Mouse (Mus musculus) limb, embryonic 12.5 days (tissue): ENCODE results near the gene Pank2. TPM values are rescaled to one million over a fixed set of nuclear protein-coding genes. Genes with fewer than 3 reads are reported as not detected.
"Not testable (repeated sequence)": the region's sequence is repeated elsewhere in the genome, so short reads cannot be mapped to it uniquely, and the experiment has no call there.

ENCODE experiments used
- ATAC-seq: fragments of 200-750 bp; cut with Nextera tagmentation; 2 replicates; pipeline ENCODE4 v1.8.0; 2017; ENCODE audit warnings: low read depth, moderate TSS enrichment; ENCODE audit not compliant: insufficient number of reproducible peaks, insufficient read depth, low FRiP score, low TSS enrichment
- H3K27ac ChIP-seq: fragments of 300-500 bp; sonication (generic); 2 replicates; pipeline ENCODE4 v1.5.1; 2016; ENCODE audit warnings: mild to moderate bottlenecking, moderate library complexity
- H3K27me3 ChIP-seq: fragments of 300-500 bp; sonication (generic); 2 replicates; pipeline ENCODE4 v1.6.1; 2016; ENCODE audit warnings: mild to moderate bottlenecking, moderate library complexity
- H3K36me3 ChIP-seq: fragments of 300-500 bp; sonication (generic); 2 replicates; pipeline ENCODE4 v1.6.1; 2016; ENCODE audit warnings: mild to moderate bottlenecking, moderate library complexity
- H3K4me1 ChIP-seq: fragments of 300-500 bp; sonication (generic); replicated peaks from 2 replicates; pipeline ENCODE4 v1.6.1; 2016
- H3K4me2 ChIP-seq: fragments of 300-500 bp; sonication (generic); 2 replicates; pipeline ENCODE4 v1.6.1; 2016; ENCODE audit warnings: mild to moderate bottlenecking, moderate library complexity
- H3K4me3 ChIP-seq: fragments of 300-500 bp; sonication (generic); replicated peaks from 2 replicates; pipeline ENCODE4 v1.5.1; 2016; ENCODE audit warnings: mild to moderate bottlenecking
- H3K9ac ChIP-seq: fragments of 300-500 bp; sonication (generic); replicated peaks from 2 replicates; pipeline ENCODE4 v1.6.1; 2016; ENCODE audit warnings: mild to moderate bottlenecking, moderate library complexity
- H3K9me3 ChIP-seq: fragments of 300-500 bp; sonication (generic); 2 replicates; pipeline ENCODE4 v1.6.1; 2016; ENCODE audit warnings: mild to moderate bottlenecking, moderate library complexity
- WGBS: fragments of 180-500 bp; shearing (Covaris S2); methylation state at CpG from one replicate; pipeline ENCODE4 v1.1.7; 2016; 5-methylcytosine and 5-hydroxymethylcytosine counted together
- polyA plus RNA-seq: library from polyadenylated mRNA; unstranded; fragments of >200 nt; fragmentation: Nextera tagmentation; extraction: Ambion mirVana; gene quantifications from 2 replicates; pipeline ENCODE4 v1.2.1, GENCODE M21; 2016

Pank2 gene
- polyA plus RNA-seq, 1 experiment from 2014 or later, result 59.7 TPM

GRCm38 (mm10) chr2:131300485-131300884 lies 38.2 kb downstream of the Pank2 start:
- Histone ChIP-seq H3K36me3 (peaks cover 70% of the 10 kb centered on the region), H3K9ac (no peak overlapping the region), H3K9me3 (no peaks in the 10 kb centered on the region), H3K4me2 (no peak overlapping the region), H3K27ac (no peak overlapping the region), H3K4me1 (0 out of 2 replicates have a peak, but pooled peaks cover 5% of the 10 kb centered on the region), H3K27me3 (no peaks in the 10 kb centered on the region), H3K4me3 (no peak overlapping the region)
- no peak for ATAC-seq
- 77% methylated on average over 2 of the region's 2 CpGs for WGBS

GRCm38 (mm10) chr2:131301635-131302034 lies 39.3 kb downstream of the Pank2 start:
- Histone ChIP-seq H3K4me2 (no peak overlapping the region), H3K9me3 (no peaks in the 10 kb centered on the region), H3K9ac (no peak overlapping the region), H3K27ac (no peak overlapping the region), H3K4me3 (no peak overlapping the region), H3K36me3 (peaks cover 59% of the 10 kb centered on the region), H3K27me3 (no peaks in the 10 kb centered on the region), H3K4me1 (0 out of 2 replicates have a peak, but pooled peaks cover 5% of the 10 kb centered on the region)
- ATAC-seq, result no peak

GRCm38 (mm10) chr2:131304497-131304896 lies 42.2 kb downstream of the Pank2 start:
- peaks cover 2% of the 10 kb centered on the region; the same call in 1 of the 2 replicates for H3K4me1 ChIP-seq
- WGBS, result 84% methylated on average over 9 of the region's 9 CpGs
- H3K4me3 ChIP-seq, result no peak overlapping the region
- H3K9ac ChIP-seq, result no peak overlapping the region
- no peaks in the 10 kb centered on the region for H3K9me3 ChIP-seq
- no peaks in the 10 kb centered on the region for H3K27me3 ChIP-seq
- H3K36me3 ChIP-seq, result peaks cover 38% of the 10 kb centered on the region
- H3K4me2 ChIP-seq, result no peak overlapping the region
- no peak overlapping the region for H3K27ac ChIP-seq
- no peak for ATAC-seq

DNA sequence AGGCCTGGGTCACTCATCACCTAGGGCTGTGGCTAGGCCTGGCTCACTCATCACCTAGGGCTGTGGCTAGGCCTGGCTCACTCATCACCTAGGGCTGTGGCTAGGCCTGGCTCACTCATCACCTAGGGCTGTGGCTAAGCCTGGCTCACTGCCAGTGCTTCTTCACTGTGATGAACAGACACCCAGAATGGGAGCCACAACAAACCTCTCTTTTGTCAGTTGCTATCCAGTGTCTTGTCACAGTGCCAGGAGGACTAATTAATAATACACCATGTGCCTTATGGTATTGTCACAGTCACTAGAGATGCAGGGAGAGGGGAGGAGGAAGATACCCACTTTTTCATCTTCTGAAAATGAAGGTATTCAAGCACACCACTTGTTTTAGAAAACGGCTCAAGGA lies 42.9 kb downstream of the Pank2 start:
- not testable (repeated sequence) for H3K4me2 ChIP-seq, H3K4me1 ChIP-seq, ATAC-seq, H3K9ac ChIP-seq, H3K27me3 ChIP-seq, H3K9me3 ChIP-seq, H3K4me3 ChIP-seq, H3K27ac ChIP-seq
- H3K36me3 ChIP-seq, result peaks cover 34% of the 10 kb centered on the region
- 84% methylated on average over 1 of the region's 1 CpGs for WGBS

DNA sequence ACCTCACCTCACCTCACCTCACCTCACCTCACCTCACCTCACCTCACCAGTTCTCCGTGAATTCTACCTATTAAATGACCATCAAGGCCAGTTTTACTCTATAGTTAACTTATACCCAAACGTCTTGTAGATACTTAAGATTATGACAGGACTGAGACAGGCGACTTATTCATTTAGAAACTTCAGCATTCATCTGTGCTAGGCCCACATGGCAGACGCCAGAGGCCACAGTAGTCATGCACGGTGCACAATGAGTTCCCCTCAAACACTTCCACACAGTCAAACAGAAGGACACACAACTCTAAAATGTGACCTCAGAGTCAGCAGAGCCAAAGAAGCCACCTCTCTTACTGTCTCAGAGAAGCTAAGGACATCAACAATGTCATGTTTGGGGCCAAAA lies 45.1 kb downstream of the Pank2 start:
- H3K4me1 ChIP-seq, result no peaks in the 10 kb centered on the region; the same call in 1 of the 2 replicates
- H3K9ac ChIP-seq, result no peak overlapping the region
- no peak overlapping the region for H3K4me3 ChIP-seq
- H3K36me3 ChIP-seq, result peaks cover 30% of the 10 kb centered on the region
- 87% methylated on average over 5 of the region's 5 CpGs for WGBS
- no peak overlapping the region for H3K27ac ChIP-seq
- no peak for ATAC-seq
- no peaks in the 10 kb centered on the region for H3K27me3 ChIP-seq
- no peak overlapping the region for H3K4me2 ChIP-seq
- H3K9me3 ChIP-seq, result no peaks in the 10 kb centered on the region

- Histone ChIP-seq H3K4me2 (no peak overlapping the region), H3K4me1 (no peaks in the 10 kb centered on the region; the same call in 1 of the 2 replicates), H3K36me3 (peaks cover 26% of the 10 kb centered on the region), H3K27ac (no peak overlapping the region), H3K4me3 (no peak overlapping the region), H3K9me3 (no peaks in the 10 kb centered on the region), H3K9ac (no peak overlapping the region), H3K27me3 (no peaks in the 10 kb centered on the region)
- no peak for ATAC-seq
- WGBS, result 84% methylated on average over 2 of the region's 2 CpGs
Observed at GRCm38 (mm10) chr2:131307822-131308221, 45.5 kb downstream of the Pank2 start.

DNA sequence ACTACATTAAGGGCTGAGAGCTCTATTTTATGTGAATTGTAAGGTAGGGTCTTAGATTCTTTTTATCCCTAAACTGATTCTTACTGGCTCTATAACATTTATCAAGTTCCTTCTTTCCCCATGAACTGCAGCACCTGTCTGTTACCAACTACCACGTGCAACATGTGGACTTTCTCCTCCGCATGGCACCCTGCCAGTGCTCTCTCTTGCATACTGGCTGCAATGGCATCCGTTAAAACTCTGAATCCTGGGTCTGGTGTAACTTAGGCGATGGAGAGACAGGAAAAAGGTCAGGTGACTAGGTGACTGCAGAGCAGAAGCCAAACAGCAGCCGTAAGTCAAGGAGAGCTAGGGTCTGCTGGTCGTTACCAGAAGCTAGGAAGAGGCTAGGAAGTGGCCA lies 47.0 kb downstream of the Pank2 start:
- H3K27me3 ChIP-seq, result no peaks in the 10 kb centered on the region
- no peak overlapping the region for H3K9ac ChIP-seq
- H3K4me3 ChIP-seq, result no peak overlapping the region
- 52% methylated on average over 6 of the region's 6 CpGs for WGBS
- no peak overlapping the region for H3K27ac ChIP-seq
- ATAC-seq, result no peak
- H3K36me3 ChIP-seq, result peaks cover 12% of the 10 kb centered on the region
- H3K4me2 ChIP-seq, result no peak overlapping the region
- no peaks in the 10 kb centered on the region; the same call in 1 of the 2 replicates for H3K4me1 ChIP-seq
- H3K9me3 ChIP-seq, result no peaks in the 10 kb centered on the region

GRCm38 (mm10) chr2:131316167-131316566 lies 53.9 kb downstream of the Pank2 start:
- no peak for ATAC-seq
- H3K27me3 ChIP-seq, result no peaks in the 10 kb centered on the region
- H3K9ac ChIP-seq, result no peak overlapping the region
- no peak overlapping the region for H3K4me2 ChIP-seq
- H3K4me3 ChIP-seq, result no peak overlapping the region
- no peak overlapping the region for H3K27ac ChIP-seq
- WGBS, result 85% methylated on average over 2 of the region's 2 CpGs
- H3K36me3 ChIP-seq, result peaks cover 11% of the 10 kb centered on the region; the same call in 1 of the 2 replicates
- H3K4me1 ChIP-seq, result 0 out of 2 replicates have a peak, but pooled peaks cover 2% of the 10 kb centered on the region
- peaks cover 15% of the 10 kb centered on the region; the same call in 1 of the 2 replicates for H3K9me3 ChIP-seq

DNA sequence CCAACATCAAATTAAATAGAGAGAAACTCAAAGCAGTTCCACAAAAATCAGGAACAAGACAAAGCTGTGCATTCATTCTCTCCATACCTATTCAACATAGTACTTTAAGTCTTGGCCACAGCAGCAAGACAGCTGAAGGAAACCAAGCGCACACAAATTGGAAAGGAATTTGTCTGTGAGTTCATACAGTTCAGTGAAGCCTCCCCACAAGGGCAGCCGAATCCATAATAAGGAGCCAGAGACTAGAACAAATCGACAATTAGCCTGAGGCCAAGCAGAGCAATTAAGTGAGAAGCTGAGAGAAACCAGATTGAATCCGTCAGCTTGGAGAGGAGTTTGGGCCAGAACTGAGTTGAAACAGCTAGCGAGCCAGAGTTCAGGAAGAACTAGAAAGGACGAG lies 57.1 kb downstream of the Pank2 start:
- 85% methylated on average over 6 of the region's 6 CpGs for WGBS
- H3K9ac ChIP-seq, result no peak overlapping the region
- no peak overlapping the region for H3K27ac ChIP-seq
- 0 out of 2 replicates have a peak, but pooled peaks cover 7% of the 10 kb centered on the region for H3K36me3 ChIP-seq
- no peak overlapping the region for H3K4me3 ChIP-seq
- no peak for ATAC-seq
- 0 out of 2 replicates have a peak, but pooled peaks cover 2% of the 10 kb centered on the region for H3K4me1 ChIP-seq
- no peaks in the 10 kb centered on the region for H3K27me3 ChIP-seq
- H3K4me2 ChIP-seq, result no peak overlapping the region
- peaks cover 15% of the 10 kb centered on the region; the same call in 1 of the 2 replicates for H3K9me3 ChIP-seq

GRCm38 (mm10) chr2:131321192-131321591 lies 58.9 kb downstream of the Pank2 start:
- WGBS, result 41% methylated on average over 3 of the region's 3 CpGs
- not testable (repeated sequence) for H3K4me3 ChIP-seq, H3K9ac ChIP-seq, ATAC-seq, H3K4me1 ChIP-seq, H3K27me3 ChIP-seq, H3K36me3 ChIP-seq, H3K27ac ChIP-seq, H3K4me2 ChIP-seq
- peaks cover 14% of the 10 kb centered on the region; the same call in 1 of the 2 replicates for H3K9me3 ChIP-seq

GRCm38 (mm10) chr2:131323675-131324074 lies 61.4 kb downstream of the Pank2 start:
- Histone ChIP-seq H3K9ac (no peak overlapping the region), H3K36me3 (no peaks in the 10 kb centered on the region), H3K27ac (no peak overlapping the region), H3K4me3 (no peak overlapping the region), H3K4me2 (no peak overlapping the region), H3K27me3 (no peaks in the 10 kb centered on the region), H3K9me3 (peaks cover 9% of the 10 kb centered on the region; the same call in 1 of the 2 replicates), H3K4me1 (0 out of 2 replicates have a peak, but pooled peaks cover 2% of the 10 kb centered on the region)
- WGBS, result 85% methylated on average over 1 of the region's 1 CpGs
- no peak for ATAC-seq

GRCm38 (mm10) chr2:131326044-131326443 lies 63.7 kb downstream of the Pank2 start:
- 66% methylated on average over 3 of the region's 3 CpGs for WGBS
- H3K27me3 ChIP-seq, result no peaks in the 10 kb centered on the region
- no peak overlapping the region for H3K4me3 ChIP-seq
- 0 out of 2 replicates have a peak, but pooled peaks cover 2% of the 10 kb centered on the region for H3K4me1 ChIP-seq
- no peak overlapping the region for H3K4me2 ChIP-seq
- no peak overlapping the region for H3K9ac ChIP-seq
- H3K36me3 ChIP-seq, result no peaks in the 10 kb centered on the region
- ATAC-seq, result no peak
- no peak overlapping the region for H3K27ac ChIP-seq
- no peaks in the 10 kb centered on the region for H3K9me3 ChIP-seq
